Mouse (Mus musculus): ENCODE results near the gene Sft2d1.
A peak's percentile ranks its signal among the peaks of the same experiment; 100 is the strongest.
"Not testable (repeated sequence)": the region's sequence is repeated elsewhere in the genome, so short reads cannot be mapped to it uniquely, and the experiment has no call there.

Gene Sft2d1

DNA sequence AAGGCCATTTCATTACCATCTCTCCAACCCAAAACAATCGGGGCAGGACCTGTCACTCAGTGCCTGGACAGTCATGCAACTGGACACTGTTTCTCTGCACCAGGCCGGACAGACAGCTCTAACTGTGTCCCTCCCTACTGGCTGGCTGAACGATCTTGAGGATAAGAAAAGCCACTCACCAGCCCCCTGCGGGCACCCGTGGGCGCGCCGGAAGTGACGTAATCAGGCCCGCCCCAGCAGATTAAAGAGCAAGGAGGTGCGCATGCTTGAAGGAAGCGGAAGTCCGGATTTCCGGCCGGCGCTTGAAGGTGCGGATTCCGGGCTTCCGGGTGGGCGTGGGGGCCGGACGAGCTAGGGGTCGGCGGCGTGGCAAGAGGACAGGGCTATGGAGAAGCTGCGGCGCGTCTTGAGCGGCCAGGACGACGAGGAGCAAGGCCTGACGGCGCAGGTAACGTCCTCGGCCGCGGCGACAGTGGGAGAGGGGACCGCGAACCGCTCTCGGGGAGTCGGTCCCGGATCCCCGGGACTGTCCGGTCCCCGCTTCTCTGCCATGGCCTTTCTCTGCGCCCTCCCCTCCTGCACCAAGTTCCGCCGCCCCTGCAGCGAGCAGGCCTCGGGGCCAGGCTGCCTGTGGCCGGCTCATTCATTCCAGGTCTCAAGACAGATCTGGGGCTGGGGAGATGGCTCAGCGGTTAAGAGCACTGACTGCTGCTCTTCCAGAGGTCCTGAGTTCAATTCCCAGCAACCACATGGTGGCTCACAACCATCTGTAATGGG lies at the start of gene Sft2d1:
Gene Sft2d1, plus strand, starts transcription at position 265 of the 777 bp plus-strand sequence.
- peak; percentile 89 for DNase-seq (ENCODE audit: low spot score)

DNA sequence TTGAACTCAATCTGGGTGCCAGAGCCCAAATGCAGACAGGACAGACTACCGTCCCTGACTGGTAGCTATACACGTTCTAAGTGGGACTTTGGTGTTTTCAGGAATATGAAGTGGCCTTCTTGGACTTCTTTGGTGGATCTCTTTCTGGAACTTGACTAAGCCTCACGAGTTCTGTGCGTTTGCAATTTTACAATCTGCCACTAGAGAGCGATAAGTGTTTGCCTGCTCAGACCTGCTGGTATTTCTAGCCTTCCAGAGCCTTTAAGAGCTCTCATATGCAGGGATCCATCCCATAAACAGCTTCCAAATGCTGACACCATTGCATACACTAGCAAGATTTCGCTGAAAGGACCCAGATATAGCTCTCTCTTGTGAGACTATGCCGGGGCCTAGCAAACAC lies 46.3 kb upstream of the Sft2d1 start:
- not testable (repeated sequence) for DNase-seq (ENCODE audit: low spot score)

DNA sequence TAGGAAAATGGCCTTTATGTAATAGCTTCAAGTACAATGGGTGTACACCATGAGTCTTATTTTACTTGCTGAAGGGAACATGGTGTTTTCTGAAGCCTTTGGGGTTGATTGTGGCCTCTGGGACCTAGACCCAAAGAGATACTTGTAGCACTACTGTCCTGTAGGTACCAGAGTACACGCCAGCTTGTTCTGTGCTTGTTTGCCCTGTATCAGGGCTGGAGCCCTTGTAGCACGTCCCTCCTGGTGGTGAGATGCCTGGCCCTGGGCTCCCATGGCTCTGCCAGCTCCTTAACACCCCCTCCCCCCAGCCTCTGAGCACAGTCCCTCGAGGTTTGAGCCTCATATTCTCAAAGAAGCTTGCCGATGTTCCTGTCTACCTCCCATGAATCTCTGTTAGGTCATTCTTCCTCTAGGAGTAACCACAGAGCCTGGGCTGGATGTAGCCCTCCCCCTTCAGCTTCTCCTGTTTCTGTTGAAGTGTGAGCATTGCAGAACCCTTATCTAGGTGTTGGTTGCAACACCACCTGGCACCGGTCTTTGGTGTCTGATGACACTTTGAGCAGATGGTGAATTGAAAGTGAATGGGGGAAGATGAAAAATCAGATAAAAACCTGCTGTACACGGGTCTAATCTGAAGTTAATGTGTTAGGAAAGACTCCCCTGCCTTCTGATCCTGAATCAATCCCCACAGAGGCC lies 38.7 kb upstream of the Sft2d1 start:
- DNase-seq (ENCODE audit: low spot score) = no peak

DNA sequence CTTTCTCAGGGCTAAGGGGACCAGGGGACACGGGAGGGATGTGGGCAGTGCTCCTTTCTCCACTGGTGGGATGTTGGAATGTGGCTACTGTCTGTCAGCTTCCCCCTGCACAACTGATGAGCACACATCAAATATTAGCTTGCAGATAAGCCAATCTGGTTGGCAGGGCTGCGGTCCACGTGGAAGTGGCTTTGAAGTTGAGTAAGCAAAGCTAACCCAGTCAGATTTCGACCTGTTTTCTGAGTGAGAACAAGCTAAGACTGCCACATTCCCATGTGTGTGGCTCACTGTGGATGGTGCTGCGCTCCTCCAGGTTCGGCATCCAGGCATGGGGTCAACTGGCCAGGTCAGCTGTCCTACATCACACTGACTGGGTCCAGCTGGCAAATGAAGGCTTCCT lies 38.0 kb upstream of the Sft2d1 start:
- DNase-seq (ENCODE audit: low spot score) = no peak

DNA sequence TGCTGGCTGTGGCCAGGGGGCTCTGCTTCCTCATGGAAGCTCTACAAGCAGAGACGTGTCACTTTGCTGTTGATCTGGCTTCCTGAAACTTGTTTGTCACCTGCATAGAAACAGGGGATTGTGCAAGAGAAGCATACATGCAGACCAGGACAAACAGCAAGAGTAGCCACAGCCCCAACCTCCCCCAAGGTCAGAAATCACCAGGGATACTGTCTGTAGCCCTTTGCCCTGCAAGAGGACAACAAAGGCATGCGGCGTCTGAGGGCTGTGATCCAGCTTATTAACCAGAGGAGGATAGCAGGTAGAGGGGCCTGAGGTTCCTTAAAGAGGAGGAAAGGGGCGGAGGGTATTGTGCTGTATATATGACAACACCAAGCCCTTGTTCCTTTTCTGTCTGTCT lies 34.8 kb upstream of the Sft2d1 start:
- DNase-seq (ENCODE audit: low spot score) = no peak

DNA sequence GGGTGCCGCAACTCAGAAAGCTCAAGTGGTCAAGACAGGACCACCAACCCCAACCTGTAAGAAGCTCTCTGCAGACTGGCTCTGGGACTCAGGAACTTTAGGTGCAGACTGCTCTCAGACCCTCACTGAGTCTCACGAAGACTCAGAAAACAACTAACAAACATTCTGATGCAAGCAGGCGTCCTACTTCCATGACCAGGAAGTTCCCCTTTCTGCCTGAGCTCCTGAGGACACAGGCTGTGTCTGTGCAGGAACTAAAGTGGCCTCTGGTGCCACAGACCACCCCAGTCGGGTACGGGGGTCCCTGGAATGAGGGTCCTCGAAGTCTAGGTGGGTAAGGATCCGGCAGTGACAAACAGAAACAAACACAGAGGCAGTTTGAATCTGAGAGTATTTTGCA lies 34.2 kb upstream of the Sft2d1 start:
- no peak for DNase-seq (ENCODE audit: low spot score)

DNA sequence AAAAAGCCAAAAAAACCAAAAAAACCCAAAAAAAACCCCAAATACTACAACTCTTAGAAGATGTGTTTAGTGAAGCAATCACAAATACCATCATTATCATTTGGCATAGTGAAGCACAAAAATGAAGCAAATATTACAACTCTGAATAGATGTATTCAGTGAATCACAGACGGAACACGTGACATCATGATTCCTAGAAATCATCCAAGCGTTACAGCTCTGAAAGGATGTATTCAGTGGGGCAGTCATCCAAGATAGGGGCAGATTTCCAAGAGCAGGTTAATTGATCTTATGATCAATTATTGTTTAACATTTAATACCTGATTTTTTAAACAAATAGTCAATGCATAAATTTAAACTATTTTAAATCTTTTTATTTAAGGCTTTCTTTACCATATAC lies 33.6 kb upstream of the Sft2d1 start:
- no peak for DNase-seq (ENCODE audit: low spot score)

DNA sequence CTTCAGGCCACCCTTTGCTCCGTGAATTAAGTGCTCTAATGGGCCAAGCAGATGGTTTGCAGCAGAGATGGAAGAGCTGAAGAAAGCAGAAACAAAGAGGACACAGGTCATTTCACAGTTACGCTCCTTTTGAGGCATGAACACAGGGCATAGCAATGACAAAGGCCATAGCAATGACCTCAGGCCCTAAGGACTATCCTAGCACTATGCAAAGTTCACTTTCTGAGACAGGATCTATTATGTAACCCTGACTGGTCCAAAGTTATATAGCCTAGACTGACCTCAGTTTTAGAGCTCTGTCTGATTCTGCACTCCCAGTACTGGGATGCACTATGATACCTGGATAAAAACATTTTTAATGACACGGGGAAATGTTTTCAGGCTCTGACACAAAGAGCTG lies 32.5 kb upstream of the Sft2d1 start:
- no peak for DNase-seq (ENCODE audit: low spot score)

DNA sequence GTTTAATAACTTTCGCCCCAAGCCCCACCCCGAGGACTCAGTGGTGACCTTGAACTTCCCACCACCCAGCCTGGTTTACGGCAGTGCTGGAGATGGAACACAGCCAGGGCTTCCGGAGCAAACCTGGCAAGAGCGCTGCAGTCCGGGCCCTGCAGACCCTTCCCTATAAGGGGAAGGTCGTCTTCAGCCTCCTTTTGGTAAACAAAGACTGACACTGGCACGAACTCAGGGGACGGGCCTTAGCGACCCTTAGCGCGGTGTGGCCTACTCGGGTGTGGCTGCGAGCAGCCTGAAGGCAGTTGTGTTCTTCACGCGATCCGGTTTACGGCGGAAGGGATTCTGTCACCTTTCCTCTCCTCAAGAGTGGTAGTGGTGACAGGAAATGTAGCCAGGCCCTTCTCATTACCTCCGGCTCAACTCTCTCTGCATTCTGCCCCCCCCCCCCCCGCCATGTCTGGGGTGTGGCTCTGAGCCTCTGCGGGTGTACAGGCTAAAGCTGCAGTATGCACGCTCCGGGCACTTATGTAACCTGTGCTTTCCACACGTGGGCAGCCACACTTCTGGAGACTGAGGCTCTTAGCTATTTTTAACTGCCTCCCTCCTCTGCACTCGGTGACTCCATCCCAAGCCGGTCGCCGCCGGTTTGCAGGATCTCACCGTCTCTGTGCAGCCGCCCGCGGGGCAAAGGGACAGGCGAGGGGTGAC lies 27.9 kb upstream of the Sft2d1 start, which contains the start of gene Mpc1:
Gene Mpc1, plus strand, starts transcription at position 84 of the 705 bp plus-strand sequence.
- peak; percentile 44 for DNase-seq (ENCODE audit: low spot score)

DNA sequence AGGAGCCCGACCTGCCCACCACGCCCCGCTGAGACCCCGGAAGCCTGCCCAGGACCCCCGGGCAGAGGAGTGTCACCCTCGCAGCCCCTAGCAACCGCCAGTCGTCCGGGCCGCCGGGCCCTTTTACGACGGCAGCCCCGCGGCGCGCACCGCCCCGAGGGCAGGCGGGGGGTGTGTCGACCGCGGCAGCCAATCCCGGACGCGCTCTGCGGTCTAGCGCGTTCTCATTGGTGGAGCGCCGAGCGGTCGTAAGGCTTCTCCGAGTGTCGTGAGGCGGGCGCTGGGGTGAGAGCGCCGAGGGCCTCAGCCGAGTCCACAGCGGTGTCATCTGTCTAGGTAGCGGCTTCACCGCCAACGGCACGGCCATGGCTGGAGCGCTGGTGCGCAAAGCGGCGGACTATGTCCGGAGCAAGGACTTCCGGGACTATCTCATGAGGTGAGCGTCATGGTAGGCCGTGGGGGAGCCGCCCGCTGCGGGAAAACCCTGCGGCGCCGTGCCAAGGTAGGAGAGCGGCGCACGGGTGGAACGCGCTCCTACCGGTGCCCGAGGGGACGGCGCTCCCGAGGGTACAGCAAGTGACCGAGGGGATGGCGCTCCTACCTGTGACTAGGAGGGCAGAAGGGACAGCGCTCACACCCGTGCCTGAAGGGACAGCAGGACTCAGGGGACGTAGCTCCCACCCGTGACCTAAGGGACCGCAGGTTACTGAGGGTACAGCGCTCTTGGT lies 27.2 kb upstream of the Sft2d1 start:
- DNase-seq (ENCODE audit: low spot score) = peak; percentile 90

DNA sequence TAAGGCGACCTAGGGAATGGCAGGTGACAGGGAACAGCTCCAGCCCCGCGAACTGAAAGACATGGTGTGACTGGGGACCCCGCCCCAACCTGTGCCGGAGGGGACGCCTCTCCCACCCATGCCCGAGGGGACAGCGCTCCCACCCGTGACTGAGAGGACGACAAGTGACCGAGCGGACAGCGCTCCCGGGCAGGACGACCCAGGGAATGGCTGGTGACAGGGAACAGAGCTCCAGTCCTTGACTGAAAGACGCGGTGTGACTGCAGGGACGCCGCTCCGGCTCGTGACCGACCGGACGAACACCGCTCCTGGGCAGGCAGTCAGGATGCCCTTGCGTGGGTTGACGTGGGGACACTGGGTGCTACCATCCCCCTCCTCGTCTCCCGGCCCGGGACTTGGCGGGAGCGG lies 26.6 kb upstream of the Sft2d1 start:
- DNase-seq (ENCODE audit: low spot score) = peak; percentile 18

DNA sequence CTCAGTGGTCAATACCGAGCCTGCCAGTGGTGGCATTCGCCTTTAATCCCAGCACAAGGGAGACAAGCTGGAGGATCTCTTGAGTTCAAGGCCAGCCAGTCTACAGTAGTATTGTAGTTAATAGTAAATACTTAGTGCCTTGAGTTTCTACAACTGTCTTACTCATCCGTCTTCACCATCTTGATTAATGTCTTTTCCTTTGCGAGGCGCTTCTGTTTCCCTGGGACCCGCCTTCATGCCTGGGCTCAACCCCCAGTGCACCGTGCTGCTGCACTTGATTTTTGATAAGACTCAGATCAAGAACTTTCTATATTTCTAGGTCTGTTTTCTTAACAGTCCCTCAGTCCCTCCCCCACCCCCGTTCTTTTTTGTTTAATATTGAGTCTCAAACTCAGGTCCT lies 25.8 kb upstream of the Sft2d1 start:
- no peak for DNase-seq (ENCODE audit: low spot score)

DNA sequence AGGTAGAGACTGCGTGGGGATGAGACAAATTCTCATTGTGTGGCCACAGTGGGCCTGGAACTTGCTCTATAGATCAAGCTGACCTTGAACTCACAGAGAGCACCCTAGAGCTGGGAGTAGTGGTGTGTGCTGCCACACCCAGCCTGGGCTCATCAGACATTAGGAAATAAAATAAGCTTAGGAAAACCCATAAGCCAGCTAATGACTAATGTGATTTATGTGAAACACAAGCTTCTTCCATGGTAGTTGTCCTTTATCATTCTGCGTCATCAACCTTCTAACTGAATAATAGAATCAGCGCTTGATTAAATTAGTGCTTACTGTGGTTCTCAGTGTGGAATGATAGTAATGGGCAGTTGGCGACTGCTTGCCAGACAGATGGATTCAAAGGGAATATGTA lies 23.9 kb upstream of the Sft2d1 start:
- DNase-seq (ENCODE audit: low spot score) = no peak

DNA sequence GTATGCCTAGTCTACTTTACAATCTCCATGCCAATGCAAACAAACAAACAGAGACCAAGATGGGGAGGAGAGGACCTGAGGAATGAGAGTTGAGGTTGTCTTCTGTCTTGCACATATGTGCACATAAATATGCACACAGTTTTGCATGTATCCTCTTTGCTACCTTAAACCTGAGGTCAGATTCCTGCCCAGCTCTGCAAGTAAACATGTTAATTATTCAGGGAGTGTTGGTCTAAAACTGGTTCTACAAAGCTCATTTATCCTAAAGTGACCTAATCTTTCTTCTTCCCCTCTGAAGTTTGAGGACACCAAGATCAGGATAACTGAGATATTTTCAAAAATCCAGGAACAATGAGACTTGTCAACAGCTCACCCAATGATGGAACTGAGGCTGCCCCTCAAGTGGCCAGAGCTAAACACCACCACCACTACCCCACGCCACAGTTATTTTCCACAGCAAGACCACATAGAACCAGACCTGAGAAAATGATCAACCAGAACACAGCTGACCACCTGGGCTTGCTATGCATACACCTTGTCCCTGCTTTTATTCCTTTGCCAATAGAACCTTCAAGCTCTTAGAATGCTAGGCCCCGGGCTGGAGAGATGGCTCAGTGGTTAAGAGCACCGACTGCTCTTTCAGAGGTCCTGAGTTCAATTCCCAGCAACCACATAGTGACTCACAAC lies 20.8 kb upstream of the Sft2d1 start:
- no peak for DNase-seq (ENCODE audit: low spot score)

DNA sequence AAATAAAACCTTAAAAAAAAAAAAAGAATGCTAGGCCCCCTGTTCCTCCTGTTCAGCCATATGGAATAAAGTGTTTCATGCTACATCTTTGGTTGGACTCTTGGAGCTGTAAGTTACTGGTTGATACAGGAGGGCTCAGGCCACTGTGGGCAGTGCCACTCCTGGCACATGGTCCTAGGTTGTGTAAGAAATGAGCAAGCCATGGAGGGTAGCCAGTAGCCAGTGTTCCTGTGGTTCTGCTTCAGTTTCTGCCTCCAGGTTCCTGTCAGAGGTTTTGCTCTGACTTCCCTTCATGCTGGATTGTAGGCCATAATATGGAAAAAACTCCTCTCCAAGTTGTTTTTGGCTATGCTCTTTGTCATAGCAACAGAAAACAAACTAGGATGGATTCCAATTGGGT lies 20.2 kb upstream of the Sft2d1 start:
- no peak for DNase-seq (ENCODE audit: low spot score)

DNA sequence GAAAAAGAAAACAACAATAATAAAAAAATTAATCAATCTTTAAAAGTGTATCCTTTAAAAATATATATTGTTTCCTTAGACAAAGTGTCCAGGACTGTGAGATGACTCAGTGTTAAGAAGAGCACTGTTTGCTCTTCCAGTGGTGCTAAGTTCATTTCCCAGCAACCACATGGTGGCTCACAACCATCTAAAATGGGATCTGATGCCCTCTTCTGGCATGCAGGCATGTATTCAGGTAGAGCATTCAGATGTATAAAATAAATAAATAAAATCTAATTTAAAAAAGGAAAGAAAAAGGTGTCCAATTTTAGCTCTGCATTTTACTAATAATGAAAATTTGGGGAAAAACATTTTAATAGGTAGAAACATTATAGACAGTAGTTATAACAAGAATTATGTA lies 15.1 kb upstream of the Sft2d1 start:
- DNase-seq (ENCODE audit: low spot score) = no peak

DNA sequence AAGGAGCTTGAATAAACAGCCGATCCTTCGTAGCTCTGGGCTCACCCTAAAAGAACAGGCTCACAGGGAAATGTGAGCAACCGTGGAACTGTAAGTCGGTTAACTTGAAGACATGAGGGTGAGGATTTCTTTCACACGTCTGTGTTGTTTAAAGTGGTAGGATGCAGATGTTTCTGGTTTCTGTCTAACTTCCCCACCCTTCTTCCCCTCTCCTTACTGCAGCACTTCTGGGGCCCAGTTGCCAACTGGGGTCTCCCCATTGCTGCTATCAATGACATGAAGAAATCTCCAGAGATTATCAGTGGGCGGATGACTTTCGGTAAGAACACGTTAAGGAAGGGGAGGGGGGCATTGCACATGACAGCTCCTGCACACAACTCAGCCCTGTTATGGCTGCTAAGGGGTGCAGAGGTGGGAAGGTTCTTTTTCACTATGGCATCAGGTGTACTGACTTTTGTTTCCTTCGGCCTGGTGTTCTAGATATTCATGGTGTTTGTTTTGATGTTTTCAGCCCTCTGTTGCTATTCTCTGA lies 14.5 kb upstream of the Sft2d1 start:
- DNase-seq (ENCODE audit: low spot score) = no peak

DNA sequence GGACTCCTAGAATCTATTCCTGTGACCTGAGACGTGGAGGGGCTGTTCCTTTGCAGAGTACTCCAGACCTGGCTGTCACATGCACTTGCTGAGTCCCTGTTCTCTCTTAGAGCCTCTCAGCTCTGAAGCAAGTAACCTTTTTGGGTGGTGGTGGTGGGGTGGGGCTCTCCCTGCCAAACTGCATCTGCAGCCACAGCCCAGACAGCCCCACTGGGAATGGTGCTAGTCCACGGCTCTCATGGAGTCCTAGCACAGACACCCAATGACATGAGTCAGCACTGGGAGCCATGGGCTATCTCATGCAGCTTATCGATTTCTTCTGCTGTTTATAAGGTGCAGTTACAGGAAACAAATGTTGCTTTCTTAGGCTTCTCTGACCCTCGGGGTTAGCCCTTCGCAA lies 13.2 kb upstream of the Sft2d1 start:
- no peak for DNase-seq (ENCODE audit: low spot score)

DNA sequence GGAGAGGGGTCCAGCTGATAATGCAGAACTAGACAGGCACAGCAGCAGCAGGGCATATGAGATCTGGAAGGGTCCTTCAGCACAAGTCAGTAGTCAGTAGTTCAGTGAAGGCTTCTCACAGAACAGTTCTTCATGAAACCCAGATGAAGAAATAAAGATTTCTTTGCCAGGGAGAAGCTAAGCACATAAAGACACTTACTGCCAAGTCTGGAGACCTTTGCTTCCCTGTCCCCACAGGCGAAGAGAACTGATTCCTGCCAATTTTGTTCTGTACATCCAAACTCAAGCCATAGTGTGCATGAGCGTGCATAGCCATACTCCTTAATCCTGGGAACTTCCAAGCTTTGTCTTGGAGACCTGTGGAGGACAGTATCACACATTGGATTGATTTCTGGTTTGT lies 12.6 kb upstream of the Sft2d1 start:
- no peak for DNase-seq (ENCODE audit: low spot score)

DNA sequence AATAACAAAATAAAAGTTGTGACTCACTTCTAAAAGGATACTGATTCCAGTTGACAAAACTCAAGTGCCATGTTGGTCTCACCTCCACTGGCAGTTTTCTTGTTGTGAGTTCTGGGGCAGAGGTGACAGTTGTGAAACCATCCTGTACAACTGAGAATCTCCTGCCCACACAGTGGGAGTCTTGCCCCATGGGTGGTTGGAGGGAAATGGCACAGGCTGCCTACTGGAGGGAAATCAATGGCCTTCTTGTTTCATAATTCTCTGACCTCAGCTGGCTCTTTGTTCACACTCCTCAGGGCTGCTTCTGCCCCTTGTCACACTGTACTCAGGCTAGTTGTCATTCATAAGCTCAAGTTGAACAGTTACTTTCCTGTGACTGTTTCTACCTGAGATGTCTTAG lies 11.4 kb upstream of the Sft2d1 start:
- DNase-seq (ENCODE audit: low spot score) = no peak

DNA sequence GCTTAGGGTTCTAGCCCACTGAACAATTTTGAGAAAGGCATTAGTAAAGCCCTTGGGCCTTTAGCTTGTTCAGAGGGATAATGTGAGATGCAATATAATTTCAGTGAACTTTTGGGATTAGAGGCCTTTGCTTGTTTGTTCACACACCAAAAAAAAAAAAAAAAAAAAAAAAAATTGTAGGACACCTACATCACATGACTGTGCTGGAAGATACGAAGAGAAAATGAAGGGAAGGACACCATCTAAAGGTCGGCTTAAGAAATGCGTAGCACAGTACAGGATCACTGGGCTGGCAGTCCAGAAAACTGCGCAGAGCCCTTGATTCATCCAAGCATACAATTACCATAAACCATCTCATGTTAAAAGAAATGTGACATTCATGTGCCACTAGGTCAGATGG lies 9.4 kb upstream of the Sft2d1 start:
- DNase-seq (ENCODE audit: low spot score) = no peak

Data from ovary, postnatal 10 days (tissue).